Comparison of ENCODE assay signal across 8 mouse cellular contexts in genomic region chr2:26139034-26139544, GRCm38 (mm10). TPM values are rescaled to one million over a fixed set of nuclear protein-coding genes. Genes with fewer than 3 reads are reported as not detected.
DNase-seq lines count a peak whose midpoint lies in the region; ATAC-seq and TF ChIP-seq lines count a peak whose summit lies in the region.

No protein-coding gene starts in this region.

- WGBS in liver, adult 2 months = 56% methylated on average over 7 of the region's 7 CpGs
- 69% methylated on average over 7 of the region's 7 CpGs for WGBS in embryonic facial prominence, embryonic 15.5 days
- 68% methylated on average over 7 of the region's 7 CpGs for WGBS in intestine, embryonic 15.5 days
- 56% methylated on average over 7 of the region's 7 CpGs for WGBS in neural tube, embryonic 12.5 days

- ATAC-seq in embryonic facial prominence, embryonic 15.5 days (ENCODE audit: insufficient number of reproducible peaks, low FRiP score, low TSS enrichment, low read depth) = no peak
- no peak for ATAC-seq in intestine, embryonic 15.5 days
- ATAC-seq in neural tube, embryonic 12.5 days (ENCODE audit: low FRiP score, low read depth) = no peak

- peaks cover 13% of the 10 kb centered on the region for H3K79me2 ChIP-seq in liver, adult 2 months (ENCODE audit: control insufficient read depth, insufficient read depth, low read length)

- TF ChIP-seq CTCF in liver, adult 2 months (IDR thresholded peaks at IDR 0.05; ENCODE audit: low read depth, low read length) = no peak

- DNase-seq in liver, adult 2 months (ENCODE audit: extremely low read depth, low read depth, low spot score) = no peak
- DNase-seq in liver = no peak
- DNase-seq in urinary bladder, postnatal 36 days (ENCODE audit: low spot score in 2 of 2) = no peak
- no peak for DNase-seq in adrenal gland, adult 2 months
- no peak for DNase-seq in spleen, postnatal 14 days (ENCODE audit: low spot score in 2 of 2)

- no peaks in the 10 kb centered on the region for H3K27me3 ChIP-seq in liver, adult 2 months (ENCODE audit: control insufficient read depth, insufficient read depth, low read length)
- no peaks in the 10 kb centered on the region for H3K27me3 ChIP-seq in embryonic facial prominence, embryonic 15.5 days
- H3K27me3 ChIP-seq in intestine, embryonic 15.5 days (replicated peaks) = no peaks in the 10 kb centered on the region
- no peaks in the 10 kb centered on the region for H3K27me3 ChIP-seq in neural tube, embryonic 12.5 days (replicated peaks)

- H3K9me3 ChIP-seq in embryonic facial prominence, embryonic 15.5 days (replicated peaks) = no peaks in the 10 kb centered on the region
- H3K9me3 ChIP-seq in intestine, embryonic 15.5 days = no peaks in the 10 kb centered on the region
- no peaks in the 10 kb centered on the region for H3K9me3 ChIP-seq in neural tube, embryonic 12.5 days

- H3K27ac ChIP-seq in liver, adult 2 months (replicated peaks; ENCODE audit: insufficient read depth, low read depth, low read length) = peak overlapping the region; percentile 82
- H3K27ac ChIP-seq in embryonic facial prominence, embryonic 15.5 days (replicated peaks) = peak overlapping the region; percentile 93
- H3K27ac ChIP-seq in intestine, embryonic 15.5 days = peak overlapping the region; percentile 94; the same call in 1 of the 2 replicates
- H3K27ac ChIP-seq in neural tube, embryonic 12.5 days = no peak overlapping the region

- H3K4me2 ChIP-seq in embryonic facial prominence, embryonic 15.5 days (replicated peaks) = peak overlapping the region; percentile 88
- peak overlapping the region; percentile 91 for H3K4me2 ChIP-seq in intestine, embryonic 15.5 days (replicated peaks)
- peak overlapping the region; percentile 88 for H3K4me2 ChIP-seq in neural tube, embryonic 12.5 days (replicated peaks)

- H3K4me3 ChIP-seq in liver, adult 2 months (ENCODE audit: insufficient read depth, low read depth, low read length) = peak overlapping the region; percentile 65
- H3K4me3 ChIP-seq in embryonic facial prominence, embryonic 15.5 days (replicated peaks) = peak overlapping the region; percentile 89
- H3K4me3 ChIP-seq in intestine, embryonic 15.5 days (replicated peaks) = peak overlapping the region; percentile 76
- H3K4me3 ChIP-seq in neural tube, embryonic 12.5 days = peak overlapping the region; percentile 84

- no peak for TF ChIP-seq POLR2A in liver, adult 2 months (IDR thresholded peaks at IDR 0.05; ENCODE audit: extremely low read depth, insufficient read depth, low read length)

- H3K4me1 ChIP-seq in liver, adult 2 months (ENCODE audit: control insufficient read depth, insufficient read depth, low read length) = peaks cover 23% of the 10 kb centered on the region
- H3K4me1 ChIP-seq in embryonic facial prominence, embryonic 15.5 days = peaks cover 25% of the 10 kb centered on the region
- peaks cover 24% of the 10 kb centered on the region for H3K4me1 ChIP-seq in intestine, embryonic 15.5 days (replicated peaks)
- peaks cover 21% of the 10 kb centered on the region for H3K4me1 ChIP-seq in neural tube, embryonic 12.5 days

- no peaks in the 10 kb centered on the region for H3K36me3 ChIP-seq in liver, adult 2 months (ENCODE audit: control insufficient read depth, insufficient read depth, low read length)
- H3K36me3 ChIP-seq in embryonic facial prominence, embryonic 15.5 days = peaks cover 24% of the 10 kb centered on the region
- H3K36me3 ChIP-seq in intestine, embryonic 15.5 days = peaks cover 3% of the 10 kb centered on the region; the same call in 1 of the 2 replicates
- peaks cover 15% of the 10 kb centered on the region for H3K36me3 ChIP-seq in neural tube, embryonic 12.5 days

- peak overlapping the region; percentile 87 for H3K9ac ChIP-seq in liver, adult 2 months (ENCODE audit: low read depth, low read length)
- peak overlapping the region; percentile 75 for H3K9ac ChIP-seq in embryonic facial prominence, embryonic 15.5 days
- peak overlapping the region; percentile 88 for H3K9ac ChIP-seq in intestine, embryonic 15.5 days
- peak overlapping the region; percentile 89; the same call in 1 of the 2 replicates for H3K9ac ChIP-seq in neural tube, embryonic 12.5 days

RNA-seq across cellular contexts. Expression of gene Nacc2, which starts 16.1 kb away (rescaled TPM):
- 6.0 and 10.5 TPM in 2 replicates for total RNA-seq in liver, adult 2 months (2014; rRNA removed)
- polyA plus RNA-seq in liver, adult 2 months (2012; rRNA removed) = 22.2 and 22.6 TPM in 2 replicates
- polyA plus RNA-seq in embryonic facial prominence, embryonic 15.5 days (2015; fragmentation: Nextera tagmentation; extraction: Ambion mirVana) = 7.9 and 9.0 TPM in 2 replicates
- polyA plus RNA-seq in intestine, embryonic 15.5 days (2015; fragmentation: Nextera tagmentation; extraction: Ambion mirVana) = 14.4 and 16.9 TPM in 2 replicates
- 15.0 and 15.2 TPM in 2 replicates for polyA plus RNA-seq in neural tube, embryonic 12.5 days (2016; fragmentation: Nextera tagmentation; extraction: Ambion mirVana)
- 10 to 100 TPM; 36.1 to 52.3 TPM for total RNA-seq in adrenal gland, adult 2 months (2021)
- polyA plus RNA-seq in adrenal gland, adult 2 months (2012; rRNA removed) = 69.8 and 94.3 TPM in 2 replicates
